Mouse (Mus musculus) adrenal gland, postnatal 4 days (tissue): ENCODE results near the gene Naa16. TPM values are rescaled to one million over a fixed set of nuclear protein-coding genes. Genes with fewer than 3 reads are reported as not detected.

ENCODE experiments used
- DNase-seq, 2 experiments: peaks; one replicate each; pipeline ENCODE4 v3.0.0; 2021 to 2022; ENCODE audit warnings: low spot score in 2 of 2, mixed read lengths in 2 of 2
- total RNA-seq, 2 experiments: library from RNA; stranded (reverse); gene quantifications; 2 replicates each; pipeline ENCODE4 v1.2.3; 2021

Gene Naa16
- total RNA-seq, 2 experiments from 2014 or later: 21.2 to 24.4 TPM

GRCm38 (mm10) chr14:79278927-79279326 is 111.7 kb downstream of the Naa16 start:
- no peak for DNase-seq

DNA sequence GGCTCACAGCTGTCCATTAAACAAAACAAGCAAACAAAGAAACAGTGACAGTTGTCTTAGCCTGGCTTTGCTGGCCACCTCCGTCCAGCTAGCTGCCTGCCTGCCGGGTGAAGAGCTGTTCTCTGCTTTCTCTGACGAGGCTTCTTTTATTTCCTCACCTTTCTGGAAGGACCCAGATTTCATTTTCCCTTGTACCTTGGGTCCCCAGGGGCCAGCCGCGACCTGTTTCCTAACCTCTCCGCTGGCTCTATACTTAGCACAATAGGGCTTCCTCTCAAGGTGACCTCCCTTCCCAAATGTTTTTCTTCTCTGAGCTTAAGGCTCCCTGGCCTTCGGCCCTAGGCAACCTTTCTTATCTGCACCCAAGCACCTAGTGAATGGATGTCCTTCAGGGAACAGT is 112.7 kb downstream of the Naa16 start:
- no peak for DNase-seq

- no peak for DNase-seq
Measured at GRCm38 (mm10) chr14:79275870-79276395, 114.6 kb downstream of the Naa16 start.

- no peak for DNase-seq
Measured at GRCm38 (mm10) chr14:79275441-79275840, 115.1 kb downstream of the Naa16 start.

Other genes starting within 250 kb of the Naa16 start
- gene Zfp957, start 143.4 kb downstream of the Naa16 start, total RNA-seq: not detected
- gene Rgcc, start 89.1 kb downstream of the Naa16 start, total RNA-seq: 10 to 100 TPM; 72.3 to 97.8 TPM
- 1 to 10 TPM; 9.1 to 9.9 TPM for gene Mtrf1, start 7.0 kb upstream of the Naa16 start, total RNA-seq
- gene Kbtbd7, start 35.7 kb upstream of the Naa16 start, total RNA-seq: 10 to 100 TPM; 12.6 to 13.2 TPM
- 1 to 10 TPM; 1.0 to 1.1 TPM for gene Kbtbd6, start 61.1 kb upstream of the Naa16 start, total RNA-seq
- 10 to 100 TPM; 27.4 to 28.8 TPM for gene Elf1, start 90.4 kb upstream of the Naa16 start, total RNA-seq
- 10 to 100 TPM; 44.8 to 46.7 TPM for gene Wbp4, start 90.7 kb upstream of the Naa16 start, total RNA-seq
- gene Sugt1, start 196.9 kb upstream of the Naa16 start, total RNA-seq: 10 to 100 TPM; 91.3 to 95.7 TPM